Mouse (Mus musculus) stomach, postnatal 0 days (tissue): Measurements from ENCODE around the gene Slc25a19.

Experiments used
- CTCF ChIP-seq: IDR thresholded peaks from 2 replicates; pipeline ENCODE4 v1.5.1; 2016; ENCODE audit warnings: antibody characterized with exemption, low read depth, mild to moderate bottlenecking, moderate library complexity
- EP300 ChIP-seq: optimal IDR thresholded peaks from 2 replicates; pipeline ENCODE3; 2016; ENCODE audit warnings: antibody characterized with exemption

- TF ChIP-seq CTCF (no peak), EP300 (no peak)
These were observed 18.3 kb upstream of the Slc25a19 start for GRCm38 (mm10) chr11:115646439-115646838.
